Mouse (Mus musculus): ENCODE measurements around the gene Zfyve1.
"Not testable (repeated sequence)": the region's sequence is repeated elsewhere in the genome, so short reads cannot be mapped to it uniquely, and the experiment has no call there.

Gene Zfyve1
- long read RNA-seq, experiment 1, full-length matches to known transcripts = 1 of 1 reads
- long read RNA-seq, experiment 1, partial matches to known transcripts = 0 of 1 reads
- long read RNA-seq, experiment 1, other reads (novel, unspliced or antisense) = 0 of 1 reads
- long read RNA-seq, experiment 2, full-length matches to known transcripts = 1 of 8 reads
- long read RNA-seq, experiment 2, partial matches to known transcripts = 4 of 8 reads
- long read RNA-seq, experiment 2, other reads (novel, unspliced or antisense) = 3 of 8 reads

DNA sequence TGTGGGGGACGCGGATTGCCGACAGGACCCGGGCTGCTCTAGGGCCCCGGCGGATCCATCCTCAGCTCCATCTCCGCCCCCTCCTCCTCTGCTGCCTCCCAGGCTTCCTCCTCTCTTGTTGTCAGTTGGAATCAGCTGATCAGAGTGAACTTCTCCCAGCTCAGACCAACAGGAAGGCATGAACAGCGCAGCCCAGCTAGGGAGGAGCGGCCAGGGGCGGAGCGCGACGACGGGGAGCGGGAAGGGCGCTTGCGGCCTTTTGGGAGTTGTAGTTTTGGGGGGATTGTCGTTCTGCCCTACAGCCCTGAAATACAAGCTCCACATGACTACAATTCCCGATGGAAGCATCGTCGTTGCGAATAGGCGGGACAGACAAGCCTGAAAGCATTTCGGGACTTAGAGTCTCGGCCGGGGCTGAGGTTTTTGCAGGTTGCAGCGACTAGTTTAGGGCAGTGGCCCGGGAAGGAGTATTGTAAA, at the start of gene Zfyve1:
Gene Zfyve1 (minus strand): TSS at position 198 of the 477 bp plus-strand sequence.
- intact Hi-C loops (cut with DNase I) = no loop called here

DNA sequence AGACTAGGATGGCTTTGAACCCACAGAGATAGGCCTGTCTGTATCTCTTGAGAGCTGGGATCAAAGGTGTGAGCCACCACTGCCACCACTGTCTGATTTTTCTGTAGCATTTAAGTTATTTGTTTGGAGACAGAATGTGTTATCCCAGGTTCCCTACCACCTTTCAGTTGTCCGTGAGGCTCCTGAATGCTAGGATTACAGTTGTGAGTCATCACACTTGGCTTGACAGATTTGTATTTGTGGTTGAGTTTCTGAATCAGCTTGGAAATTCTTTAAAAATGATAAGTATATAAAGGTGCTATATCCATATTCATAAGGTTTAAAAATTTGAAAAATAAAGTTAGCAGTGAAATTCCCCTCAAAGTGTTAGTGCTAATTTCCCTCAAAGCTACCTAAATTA, 46.1 kb upstream of the Zfyve1 start:
- intact Hi-C loops (cut with DNase I) = no loop called here

DNA sequence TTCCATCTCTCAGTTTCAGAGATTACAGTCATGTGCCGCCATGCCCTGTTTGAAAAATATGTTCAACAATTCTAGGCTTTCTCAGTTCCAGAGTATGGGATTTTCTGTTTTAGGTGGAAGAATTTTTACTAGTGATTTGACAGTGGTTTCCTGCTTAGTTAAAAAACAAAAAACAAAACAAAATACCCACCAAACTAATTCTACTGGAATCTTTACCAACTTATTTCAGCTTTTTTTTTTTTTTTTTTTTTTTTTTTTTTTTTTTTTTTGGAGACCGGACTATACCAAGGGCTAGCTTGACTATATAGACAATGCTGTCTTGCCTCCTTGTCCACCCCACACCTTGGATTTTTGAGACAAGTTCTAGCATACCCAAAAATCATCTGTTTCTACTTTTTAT, 44.2 kb upstream of the Zfyve1 start:
- intact Hi-C loops (cut with DNase I) = no loop called here

- intact Hi-C loops (cut with DNase I) = loop anchor here (10.0 kb wide), 1 partner anchor 109 kb away; the partner anchor contains the start of gene Dcaf4
These were observed 36.8 kb upstream of the Zfyve1 start for GRCm38 (mm10) chr12:83633807-83634206.

- intact Hi-C loops (cut with DNase I) = loop anchor here (10.0 kb wide), 1 partner anchor 108 kb away; the partner anchor contains the start of gene Dcaf4
These were observed 35.6 kb upstream of the Zfyve1 start for GRCm38 (mm10) chr12:83632680-83633025.

DNA sequence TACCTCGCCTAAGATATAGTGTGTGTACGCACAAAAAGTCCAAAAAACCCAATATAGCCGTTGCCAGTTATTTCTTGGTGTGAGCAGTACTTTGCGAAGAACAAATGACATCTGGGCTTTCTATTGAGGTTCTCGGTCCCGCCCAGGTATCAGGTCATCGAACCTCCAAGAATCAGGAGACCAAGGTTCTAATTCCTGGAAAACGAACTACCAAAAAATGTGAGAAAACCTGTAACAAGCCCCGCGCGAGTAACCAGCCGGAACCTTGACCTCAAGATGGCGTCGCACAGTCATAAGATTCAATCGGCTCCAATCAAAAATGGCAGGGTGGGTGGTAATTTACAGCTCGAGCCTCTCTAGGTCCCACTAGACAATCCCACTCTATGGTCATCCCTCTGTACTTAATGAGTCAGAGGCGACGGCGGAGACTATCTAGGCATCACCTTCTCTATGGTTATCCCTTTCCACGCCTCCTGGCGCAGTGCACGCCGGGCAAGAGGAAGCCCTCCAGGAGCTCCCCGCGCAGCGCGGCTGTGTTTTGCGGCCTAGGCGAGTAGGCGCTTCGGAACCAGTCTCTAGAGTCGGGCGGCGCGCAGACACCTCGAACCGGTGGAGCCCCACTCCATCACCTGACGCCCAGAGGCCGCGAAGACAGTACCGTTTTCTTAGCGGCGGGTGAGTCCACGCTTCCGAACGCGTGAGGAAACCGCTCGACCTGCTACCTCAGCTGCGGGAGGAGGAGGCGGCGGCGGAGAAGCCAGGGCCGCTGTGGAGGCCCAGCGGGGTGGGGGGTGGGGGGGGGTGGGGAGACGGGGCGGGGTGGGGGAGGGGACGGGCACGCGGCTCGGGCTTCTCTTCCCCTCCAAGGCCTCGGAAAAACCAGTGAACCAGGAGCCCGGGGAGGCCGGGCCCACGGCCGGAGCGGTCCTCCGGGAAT, 35.0 kb upstream of the Zfyve1 start:
- intact Hi-C loops (cut with DNase I) = loop anchor here (10.0 kb wide), 1 partner anchor 107 kb away; the partner anchor contains the start of gene Dcaf4

DNA sequence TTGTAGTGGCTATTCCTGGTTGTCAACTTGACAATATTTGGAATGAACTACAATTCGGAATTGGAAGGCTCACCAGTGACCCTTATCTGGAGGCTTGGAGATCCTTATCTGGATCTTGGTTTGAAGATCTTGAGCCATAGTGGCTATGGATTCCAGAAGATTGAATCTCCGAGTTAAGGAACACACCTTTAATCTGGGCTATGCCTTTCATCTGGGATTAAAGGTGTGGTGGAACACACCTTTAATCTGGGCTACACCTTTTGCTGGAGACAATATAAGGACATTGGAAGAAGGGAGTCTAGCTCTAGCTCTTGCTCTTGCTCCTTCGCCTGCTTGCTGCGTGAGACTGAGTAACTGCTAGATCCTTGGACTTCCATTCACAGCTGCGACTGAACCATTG, 33.9 kb upstream of the Zfyve1 start, which contains the start of gene Rbm25:
Gene Rbm25 (plus strand): TSS at position 301 of the 400 bp plus-strand sequence.
- intact Hi-C loops (cut with DNase I) = loop anchor here (10.0 kb wide), 1 partner anchor 106 kb away; the partner anchor contains the start of gene Dcaf4

DNA sequence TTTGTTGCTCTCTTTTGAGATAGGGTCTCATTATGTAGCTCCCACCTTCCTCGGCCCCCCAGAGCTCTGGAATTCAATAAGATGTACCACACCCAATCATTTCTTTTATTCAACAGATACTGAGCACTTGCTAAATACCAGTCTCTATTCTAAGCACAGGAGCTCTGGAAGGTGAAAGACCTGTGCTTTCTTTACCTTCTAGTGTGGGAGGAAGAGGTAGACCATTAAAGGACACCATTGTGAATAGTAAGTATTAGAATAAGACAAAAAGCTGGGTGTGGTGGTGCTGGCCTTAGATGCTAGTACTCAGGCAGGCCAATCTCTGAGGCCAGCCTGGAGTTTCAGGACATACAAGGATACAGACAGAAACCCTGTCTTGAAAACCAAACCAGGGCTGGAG, 27.3 kb upstream of the Zfyve1 start:
- intact Hi-C loops (cut with DNase I) = no loop called here

- intact Hi-C loops (cut with DNase I) = no loop called here
These were observed 25.2 kb upstream of the Zfyve1 start for GRCm38 (mm10) chr12:83622031-83622755.

- intact Hi-C loops (cut with DNase I) = not testable (repeated sequence)
These were observed 23.7 kb upstream of the Zfyve1 start for GRCm38 (mm10) chr12:83620694-83621093.

GRCm38 (mm10) chr12:83618981-83619380, 22.0 kb upstream of the Zfyve1 start:
- intact Hi-C loops (cut with DNase I) = no loop called here

DNA sequence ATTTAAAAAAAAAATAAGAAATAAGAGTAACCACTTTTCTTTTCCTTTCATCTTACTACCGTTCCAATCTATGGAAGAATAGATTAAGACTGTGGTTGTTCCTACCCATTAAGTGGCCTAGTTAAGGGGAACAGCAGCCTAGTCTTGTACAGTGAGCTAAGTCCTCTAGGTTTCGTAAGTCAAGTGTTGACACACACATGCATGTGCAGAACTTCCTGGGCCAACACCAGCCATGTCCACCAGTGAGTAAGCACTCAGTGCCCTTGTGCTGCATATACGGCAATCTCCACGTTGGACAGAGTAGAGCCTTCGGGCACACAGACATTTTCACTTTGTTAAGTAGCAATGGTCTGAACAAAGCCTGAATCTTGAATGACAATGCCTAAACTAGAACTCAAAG, 20.2 kb upstream of the Zfyve1 start:
- intact Hi-C loops (cut with DNase I) = no loop called here

DNA sequence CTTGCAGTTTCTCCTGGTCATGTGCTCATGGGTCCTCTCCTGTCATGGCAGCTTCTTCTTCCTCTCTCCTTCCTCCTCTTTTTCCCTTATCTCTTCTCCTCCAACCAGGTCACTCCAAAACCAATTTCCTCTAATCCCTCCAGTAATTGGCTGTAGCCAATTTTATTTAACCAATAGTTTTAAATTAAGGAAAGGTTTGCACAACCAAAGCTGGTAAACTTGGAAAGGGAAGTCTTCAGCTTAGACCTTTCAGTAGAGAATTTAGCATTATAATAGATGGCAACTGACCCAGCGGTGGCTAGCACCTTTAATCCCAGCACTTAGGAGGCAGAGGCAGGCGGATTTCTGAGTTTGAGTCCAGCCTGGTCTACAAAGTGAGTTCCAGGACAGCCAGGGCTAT, 9.4 kb upstream of the Zfyve1 start:
- intact Hi-C loops (cut with DNase I) = not testable (repeated sequence)

GRCm38 (mm10) chr12:83602285-83602684, 5.3 kb upstream of the Zfyve1 start:
- intact Hi-C loops (cut with DNase I) = no loop called here

DNA sequence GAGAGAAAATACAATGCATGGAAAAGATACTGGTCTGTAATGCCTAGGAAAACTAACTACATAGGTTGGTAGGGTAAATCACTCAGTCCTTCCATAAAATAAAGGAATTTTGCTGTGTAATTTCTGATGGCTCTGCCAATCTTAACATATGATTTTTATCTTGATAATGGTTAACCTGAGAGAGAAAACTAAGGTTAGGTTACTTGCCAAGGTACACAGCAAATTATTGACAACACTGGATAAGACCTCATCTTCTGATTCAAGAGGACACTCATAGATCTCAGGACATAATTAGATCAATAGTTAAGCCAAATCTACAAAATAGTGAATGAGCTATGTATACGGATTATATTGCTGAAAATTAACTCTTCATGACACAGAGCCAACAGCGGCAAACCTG, 859 bp upstream of the Zfyve1 start:
- intact Hi-C loops (cut with DNase I) = no loop called here

DNA sequence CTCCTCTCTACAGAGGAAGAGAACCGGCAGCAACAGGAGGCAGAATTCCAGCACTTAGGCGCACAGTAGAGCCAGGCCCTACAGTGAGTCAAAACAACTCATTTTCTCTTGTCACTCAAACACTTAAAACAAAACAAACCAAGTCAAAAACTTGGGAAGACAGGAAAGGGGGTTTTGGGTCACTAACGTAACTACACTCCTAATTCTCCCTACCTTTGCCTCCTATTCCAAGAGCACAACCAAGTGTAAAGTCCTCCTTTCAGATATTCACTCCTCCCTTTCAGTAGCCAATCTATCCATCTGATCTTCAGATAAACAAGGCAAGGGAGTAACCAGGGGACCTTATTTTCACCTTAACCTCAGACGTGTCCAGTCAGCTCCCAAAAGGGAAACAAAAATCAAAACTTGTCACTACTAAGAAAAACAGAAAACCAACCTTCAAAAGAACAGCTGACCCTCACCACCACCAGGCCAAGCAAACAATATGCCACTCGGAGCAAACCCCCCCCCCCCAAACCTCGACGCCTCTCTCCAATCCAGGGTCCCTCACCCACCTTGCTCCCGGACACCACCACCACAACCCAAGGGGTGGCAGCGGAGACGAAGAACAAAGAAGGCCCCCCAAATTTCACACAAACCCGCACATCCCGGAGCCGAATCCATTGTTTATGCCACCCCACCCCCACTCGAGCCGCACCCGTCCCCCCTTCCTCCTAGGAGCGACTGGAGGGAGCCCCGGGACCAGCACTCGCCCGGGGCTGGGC, 649 bp downstream of the Zfyve1 start:
- intact Hi-C loops (cut with DNase I) = no loop called here

DNA sequence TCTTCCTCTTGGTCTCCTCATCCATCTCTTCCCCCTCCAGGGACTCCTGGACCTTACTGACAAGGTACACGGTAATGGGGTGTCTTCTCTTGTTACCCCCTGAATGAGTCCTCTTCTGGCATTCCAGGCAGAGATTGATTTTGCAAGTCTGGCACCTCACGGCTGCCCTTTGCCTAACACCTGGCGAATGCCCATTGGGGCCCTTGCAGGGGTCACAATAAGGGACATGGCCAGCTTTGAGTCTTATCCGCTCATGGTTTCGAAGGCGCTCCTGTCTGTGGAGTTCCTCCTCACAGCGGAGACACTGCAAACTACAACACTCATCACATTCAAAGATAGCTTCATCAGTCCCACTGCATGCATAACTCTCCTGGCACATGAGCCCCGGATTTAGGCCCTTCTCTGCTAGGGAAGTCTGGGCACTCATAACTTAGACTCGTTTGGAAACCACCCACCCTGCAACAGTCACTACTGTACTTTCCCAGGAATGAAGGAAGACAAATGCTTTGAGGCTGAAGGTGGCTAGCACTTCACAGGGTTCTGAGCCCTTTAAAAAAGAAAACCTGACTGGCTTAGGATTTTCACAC, 2.5 kb downstream of the Zfyve1 start:
- intact Hi-C loops (cut with DNase I) = no loop called here

DNA sequence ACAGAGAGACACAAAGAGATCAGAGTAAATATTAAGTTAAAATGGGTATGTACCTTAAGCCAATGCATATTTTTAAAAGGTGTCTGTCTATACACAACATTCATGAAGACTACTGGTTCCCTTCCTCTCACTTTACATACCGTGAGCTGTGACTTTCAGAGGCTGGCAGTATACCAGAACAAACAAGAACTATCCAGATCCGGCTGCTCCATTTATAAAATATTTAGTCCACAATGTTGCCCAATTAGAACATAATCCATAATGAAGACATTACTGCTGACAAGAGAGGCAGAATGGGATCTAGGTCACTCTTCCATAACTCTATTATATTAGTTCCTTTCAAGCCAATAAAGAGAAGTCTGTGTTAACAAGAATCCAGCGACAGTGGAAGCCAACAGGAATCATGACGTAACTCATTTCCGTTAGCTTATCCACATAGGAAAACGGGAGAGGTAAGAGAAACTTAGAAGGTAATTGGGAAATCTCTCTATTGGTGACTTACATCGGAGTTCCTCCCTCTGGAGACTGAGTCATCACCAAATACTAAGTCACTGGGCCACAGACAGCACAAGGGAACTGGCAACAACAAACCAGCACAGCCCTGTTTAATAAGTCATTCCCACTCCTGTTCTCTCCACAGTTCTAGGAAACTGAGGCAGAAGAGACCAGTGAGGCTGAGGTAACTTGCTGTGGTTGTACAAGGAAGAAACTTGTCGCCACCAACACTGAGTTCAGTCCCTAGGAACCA, 5.1 kb downstream of the Zfyve1 start:
- intact Hi-C loops (cut with DNase I) = no loop called here

DNA sequence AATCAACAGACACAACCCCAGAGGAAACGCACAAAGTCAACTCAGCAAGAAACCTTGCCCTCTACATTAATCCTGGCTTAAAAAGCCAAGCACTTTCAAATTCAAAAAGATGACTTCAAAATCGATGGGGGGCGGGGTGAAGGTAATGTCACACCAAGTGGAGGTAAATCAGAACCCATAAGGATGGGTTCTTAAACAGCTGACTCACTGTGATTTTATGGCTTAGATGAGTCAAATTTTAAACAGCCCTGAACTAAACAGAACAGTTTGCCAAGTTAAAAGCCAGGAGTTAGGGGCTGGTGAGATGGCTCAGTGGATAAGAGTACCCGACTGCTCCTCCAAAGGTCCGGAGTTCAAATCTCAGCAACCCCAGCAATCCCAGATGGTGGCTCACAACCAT, 10.4 kb downstream of the Zfyve1 start:
- intact Hi-C loops (cut with DNase I) = no loop called here

DNA sequence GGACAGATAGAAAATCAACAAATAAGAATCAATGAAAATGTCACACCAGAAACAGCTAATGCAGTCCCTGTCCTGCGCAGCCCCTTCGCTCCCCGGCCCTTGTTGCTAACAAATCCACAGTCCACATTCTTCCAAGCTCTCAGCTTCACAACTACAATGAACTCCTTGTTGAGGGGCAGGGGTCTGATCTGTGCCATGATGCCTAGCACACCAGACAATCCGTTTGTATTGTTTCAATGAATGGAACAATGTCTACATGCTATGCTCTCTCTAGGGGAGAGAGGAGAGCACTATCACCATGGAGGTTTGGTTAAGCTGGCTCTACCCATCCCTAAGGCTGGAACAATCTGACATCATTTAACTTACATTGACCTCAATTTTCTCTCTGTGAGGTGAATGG, 14.3 kb downstream of the Zfyve1 start:
- intact Hi-C loops (cut with DNase I) = no loop called here

Measured in adrenal gland (tissue).